Mouse (Mus musculus): ENCODE results near the gene Sirt7.
A peak's percentile ranks its signal among the peaks of the same experiment; 100 is the strongest.

Sirt7 gene

DNA sequence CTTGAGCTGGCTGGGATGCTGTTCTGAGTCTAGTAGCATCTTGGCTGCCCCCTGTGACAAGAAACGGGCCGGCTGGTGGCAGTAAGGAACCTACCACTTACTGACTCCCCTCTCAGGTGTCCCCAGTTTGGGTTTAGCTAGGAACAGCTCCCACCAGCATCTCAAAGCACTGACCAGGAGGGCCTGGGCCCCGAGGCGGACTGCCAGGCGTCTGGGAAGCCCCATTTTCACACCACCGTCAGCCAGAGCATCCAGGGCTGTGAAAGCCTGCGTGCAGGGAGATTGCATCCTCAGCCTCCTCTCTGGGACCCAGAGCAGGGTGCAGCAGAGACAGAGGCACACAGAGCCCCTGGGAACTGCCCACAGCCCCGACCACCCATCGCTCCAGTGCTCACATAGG, 16.2 kb upstream of the Sirt7 start:
- no peak for DNase-seq (ENCODE audit: low read depth, low spot score)

DNA sequence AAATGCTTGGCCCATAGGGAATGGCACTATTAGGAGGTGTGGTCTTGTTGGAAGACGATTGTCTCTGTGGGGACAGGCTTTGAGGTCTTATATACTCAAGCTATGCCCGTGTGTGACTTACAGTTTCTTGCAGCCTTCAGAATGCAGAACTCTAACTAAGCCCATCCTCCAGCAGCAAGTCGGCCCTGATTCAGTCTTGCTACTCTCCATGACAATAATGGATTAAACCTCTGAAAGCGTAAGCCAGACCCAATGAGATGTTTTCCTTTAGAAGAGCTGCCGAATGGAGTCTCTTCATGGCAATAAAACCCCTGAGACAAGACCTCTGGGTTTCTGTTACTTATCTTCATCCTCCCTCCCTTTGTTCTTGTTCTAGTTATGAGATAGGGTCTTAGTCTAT, 9.8 kb upstream of the Sirt7 start:
- no peak for DNase-seq (ENCODE audit: low read depth, low spot score)

DNA sequence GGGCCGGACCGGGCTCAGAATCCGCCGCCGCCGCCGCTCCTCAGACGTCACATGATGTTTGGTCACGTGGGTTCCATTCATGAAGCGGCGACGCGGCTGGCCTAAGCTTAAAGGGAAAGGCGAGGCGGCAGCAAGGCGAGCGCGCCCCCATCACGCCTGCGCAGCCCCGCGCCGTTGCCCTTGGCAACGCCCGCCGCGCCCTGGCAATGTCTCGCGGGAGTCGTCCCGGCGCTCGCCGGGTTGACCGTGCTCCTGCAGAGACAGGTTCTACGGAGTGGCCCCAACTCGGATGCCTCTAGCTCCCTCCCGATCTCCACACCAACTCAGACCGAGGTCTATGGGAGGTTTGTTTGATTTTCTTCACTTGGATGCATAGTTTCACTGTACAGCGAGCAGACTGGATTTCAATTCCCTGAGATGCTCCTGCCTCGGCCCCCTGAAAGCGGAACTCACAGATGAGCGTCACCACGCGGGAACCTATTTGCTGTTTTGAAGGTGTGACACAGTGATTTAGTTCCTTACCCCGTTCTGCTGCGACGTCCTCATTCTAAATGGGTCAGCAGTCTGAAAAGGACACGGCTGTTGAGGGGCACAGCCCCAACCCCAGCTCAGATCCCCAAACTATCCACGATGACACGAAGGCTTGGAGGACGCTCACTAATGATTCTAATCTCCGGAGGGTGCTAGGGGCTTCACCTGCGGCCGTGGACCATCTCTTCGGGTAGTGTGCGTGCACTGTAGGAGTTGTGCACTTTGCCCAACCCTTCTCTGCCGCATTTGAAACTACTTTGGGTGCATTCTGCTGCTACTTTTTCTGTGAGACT, 8.7 kb upstream of the Sirt7 start, which contains the start of gene Mafg:
Gene Mafg (minus strand): TSS at position 81 of the 824 bp plus-strand sequence.
- peak; percentile 93 for DNase-seq (ENCODE audit: low read depth, low spot score)

DNA sequence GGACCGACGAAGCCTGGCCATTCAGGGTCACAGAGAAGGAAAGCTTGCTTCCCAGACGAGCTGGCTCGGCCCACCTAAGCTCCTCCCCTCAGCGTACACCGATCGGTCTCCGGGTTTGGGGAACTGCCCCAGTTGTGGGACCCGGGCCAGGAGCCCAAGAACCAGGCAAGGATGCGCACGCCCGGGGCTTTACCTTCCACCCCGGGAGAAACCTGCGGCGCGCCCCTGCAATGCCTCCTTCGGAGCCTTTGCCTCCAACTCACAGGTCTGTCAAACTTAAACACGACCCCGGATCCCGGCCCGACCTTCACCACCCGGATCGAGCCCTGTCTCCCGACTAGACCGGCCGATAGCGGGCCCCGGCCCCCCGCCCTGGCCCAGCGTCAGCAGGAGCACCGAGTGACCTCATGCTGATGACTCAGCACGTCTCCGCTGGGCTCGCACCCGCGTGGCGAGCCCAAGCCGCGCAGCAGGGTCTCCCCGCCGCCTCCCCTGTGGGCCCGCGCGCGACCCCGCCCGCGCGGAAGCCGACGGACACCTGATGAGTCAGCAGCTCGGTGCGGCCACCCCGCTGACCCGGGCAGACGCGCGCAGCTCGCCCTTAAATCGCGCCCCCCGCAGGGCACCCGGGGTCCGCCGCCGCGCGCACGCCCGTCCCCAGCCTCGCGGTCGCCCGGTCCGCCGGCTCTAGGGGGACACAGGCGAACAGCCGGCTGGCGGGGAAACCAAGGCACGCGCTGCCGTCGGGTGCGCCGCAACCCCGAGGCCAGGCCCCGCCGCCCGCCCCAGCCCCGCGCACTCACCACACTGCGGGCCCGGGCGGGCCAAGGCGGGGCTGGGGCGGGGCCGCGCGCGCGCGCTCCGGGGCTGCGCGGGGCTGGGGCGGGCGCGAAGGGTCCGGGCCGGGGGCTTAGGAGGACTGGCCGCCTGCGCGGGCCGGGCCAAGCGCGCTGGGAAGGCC, 7.8 kb upstream of the Sirt7 start:
- DNase-seq (ENCODE audit: low read depth, low spot score), result peak; percentile 54

DNA sequence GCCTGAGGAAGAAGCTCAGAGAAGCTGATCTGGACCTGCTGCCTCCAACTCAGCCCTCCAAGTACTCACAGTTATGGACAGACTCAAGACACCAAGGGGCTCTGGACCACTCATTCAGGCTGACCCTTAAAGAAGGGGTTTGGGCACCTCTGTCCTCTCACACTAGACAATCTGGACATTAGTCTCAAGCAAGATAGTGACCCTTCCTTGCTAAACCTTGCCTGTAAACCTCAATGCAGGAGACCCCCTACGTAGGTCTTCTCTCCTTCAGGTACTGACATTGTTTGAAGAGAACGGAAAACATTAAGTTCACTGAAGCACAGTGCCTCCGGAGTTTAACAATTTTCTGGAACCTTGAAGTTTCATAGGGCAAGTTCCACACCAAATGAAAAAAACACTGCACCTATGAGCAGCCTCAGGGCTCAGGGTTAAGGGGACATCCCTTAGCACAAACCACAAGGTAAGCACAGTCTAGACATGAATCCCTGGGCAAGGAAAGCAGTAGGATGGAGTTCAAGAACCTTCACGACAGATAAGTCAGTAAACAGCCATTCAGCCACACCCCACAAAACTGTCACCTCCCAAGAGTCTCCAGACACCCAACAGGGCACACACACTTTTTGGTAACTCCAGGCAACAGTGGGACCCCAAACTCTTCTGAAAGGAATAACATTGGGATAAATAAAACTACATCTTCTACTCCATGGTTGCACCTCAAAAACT, 6.8 kb upstream of the Sirt7 start:
- DNase-seq (ENCODE audit: low read depth, low spot score), result no peak

DNA sequence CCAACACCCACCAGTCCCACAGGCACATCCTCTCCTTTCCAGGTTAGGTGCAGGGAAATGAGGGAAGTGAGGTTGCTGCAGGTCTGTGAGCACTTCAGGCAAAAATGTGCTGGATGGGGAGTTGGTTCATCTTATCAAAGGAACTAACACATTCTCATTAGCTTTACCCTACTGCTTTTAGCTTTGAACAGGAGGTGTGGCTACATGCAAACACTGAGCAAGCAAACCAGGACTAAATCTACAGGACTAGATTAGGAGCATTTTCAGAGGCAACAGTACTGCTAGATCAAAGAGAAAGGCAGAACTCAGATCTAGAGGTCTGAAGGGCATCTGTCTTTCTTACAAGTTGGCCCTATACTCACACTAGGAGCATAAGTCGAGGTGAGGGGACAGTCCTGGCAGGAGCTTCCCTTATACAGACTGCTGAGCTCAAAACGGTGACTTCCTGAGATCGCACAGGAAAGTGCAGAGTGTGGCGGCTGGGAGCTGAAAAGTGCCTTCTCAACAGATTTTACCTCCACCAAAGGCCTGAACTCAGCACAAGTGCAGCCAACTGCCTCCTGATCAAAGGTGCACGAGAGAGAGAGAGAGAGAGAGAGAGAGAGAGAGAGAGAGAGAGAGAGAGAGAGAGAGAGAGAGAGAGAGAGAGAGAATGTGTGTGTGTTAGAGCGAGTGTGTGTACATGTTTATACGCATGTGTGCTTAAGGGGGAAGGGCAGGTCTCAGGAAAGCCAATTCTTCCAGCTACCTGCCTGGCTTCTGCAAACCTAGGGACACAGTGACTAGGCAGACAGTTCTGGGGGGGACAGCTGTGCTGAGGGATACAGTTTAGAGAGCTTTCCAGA, 6.1 kb upstream of the Sirt7 start:
- DNase-seq (ENCODE audit: low read depth, low spot score), result no peak

DNA sequence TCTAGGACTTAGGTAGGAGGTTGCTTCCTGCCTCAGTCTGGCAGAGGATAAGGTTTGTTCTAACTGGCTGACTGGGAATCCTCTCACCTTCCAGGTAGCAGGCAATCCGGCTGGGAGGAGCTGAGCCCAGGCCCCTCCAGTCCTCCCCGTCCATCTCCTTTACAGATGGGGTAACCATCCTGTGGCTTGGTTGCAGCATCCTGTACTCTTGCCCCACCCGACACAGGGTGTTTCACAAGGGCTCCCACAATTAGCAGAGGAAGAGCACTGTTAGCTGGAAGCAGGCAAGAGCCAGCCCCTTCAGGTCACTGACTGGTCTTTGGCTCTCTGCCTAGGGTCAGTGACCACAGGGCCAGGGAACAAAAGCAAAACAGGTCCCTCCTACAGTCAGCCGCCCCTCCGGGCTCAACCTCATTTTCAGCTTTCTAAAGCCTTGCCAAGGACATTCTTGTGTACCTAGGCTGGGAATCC, 5.4 kb upstream of the Sirt7 start:
- no peak for DNase-seq (ENCODE audit: low read depth, low spot score)

DNA sequence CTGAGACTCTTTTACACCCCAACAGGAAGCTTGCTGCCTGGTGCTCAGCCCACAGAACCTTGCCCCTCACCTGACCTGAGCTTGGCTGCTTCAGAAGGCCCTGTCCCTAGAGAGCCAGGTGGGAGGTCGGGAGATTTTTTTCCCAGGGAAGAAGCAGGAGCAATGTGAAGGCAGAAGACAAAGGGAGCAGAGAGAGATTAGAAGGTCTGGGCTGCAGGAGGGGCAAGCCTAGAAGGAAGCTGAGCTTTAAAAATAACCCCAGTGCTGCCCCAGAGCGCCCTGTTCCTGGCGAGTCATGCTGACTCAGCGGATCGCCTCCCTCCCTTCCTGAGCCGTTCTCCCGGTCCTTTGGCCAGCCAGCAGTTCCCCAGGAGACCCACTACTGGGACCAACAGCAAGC, 4.9 kb upstream of the Sirt7 start:
- DNase-seq (ENCODE audit: low read depth, low spot score), result no peak

DNA sequence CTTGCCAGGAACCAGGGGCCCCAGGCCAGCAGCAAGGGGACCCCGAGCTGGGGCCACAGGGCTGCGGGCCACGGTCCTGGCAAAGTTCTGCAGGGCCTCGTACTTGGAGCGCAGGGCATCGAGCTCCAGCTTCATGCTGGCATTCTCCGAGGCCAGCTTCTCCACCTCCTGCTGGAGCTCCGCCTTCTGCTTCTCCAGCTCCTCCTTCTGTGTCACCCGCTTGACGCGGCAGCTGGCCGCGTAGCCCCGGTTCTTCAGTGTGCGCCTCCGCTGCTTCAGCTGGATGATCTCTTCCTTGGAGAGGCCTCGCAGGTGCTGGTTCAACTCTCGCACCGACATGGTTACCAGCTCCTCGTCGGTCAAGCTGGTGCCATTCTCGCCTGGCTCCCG, 4.3 kb upstream of the Sirt7 start:
- no peak for DNase-seq (ENCODE audit: low read depth, low spot score)

DNA sequence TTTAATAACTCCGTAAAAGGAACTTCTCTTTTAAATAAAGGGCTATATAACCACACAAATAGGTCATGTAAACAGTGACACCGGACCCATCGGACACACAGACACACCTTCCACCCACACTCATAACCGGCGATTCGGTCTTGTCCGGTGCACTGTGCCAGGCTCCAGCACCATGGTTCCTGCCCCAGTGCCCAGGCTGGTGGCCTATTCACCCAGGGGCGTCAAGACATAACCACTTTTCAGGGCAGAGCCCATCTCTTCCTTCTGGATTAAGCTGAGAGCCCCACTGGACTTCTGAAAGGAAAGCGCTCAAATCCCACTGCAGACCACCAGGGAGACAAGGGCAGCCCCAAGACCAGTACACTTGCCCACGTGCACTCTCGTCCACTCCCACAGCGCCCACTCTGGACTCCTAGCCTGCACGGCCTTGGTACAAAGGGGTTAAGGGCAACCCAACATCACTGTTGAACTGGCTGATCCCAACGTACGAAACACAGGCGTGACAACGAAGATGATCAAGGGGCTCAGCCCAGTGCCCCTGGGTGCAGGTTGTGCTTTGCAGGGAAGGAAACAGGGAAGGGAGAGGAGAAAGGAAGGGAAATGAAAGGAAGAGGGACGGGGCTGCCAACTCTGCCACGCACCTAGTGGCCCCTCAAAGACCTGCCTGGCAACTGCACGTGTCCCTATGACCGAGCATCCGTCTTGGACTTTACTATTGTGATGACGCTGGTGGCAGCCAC, 3.7 kb upstream of the Sirt7 start:
- no peak for DNase-seq (ENCODE audit: low read depth, low spot score)

DNA sequence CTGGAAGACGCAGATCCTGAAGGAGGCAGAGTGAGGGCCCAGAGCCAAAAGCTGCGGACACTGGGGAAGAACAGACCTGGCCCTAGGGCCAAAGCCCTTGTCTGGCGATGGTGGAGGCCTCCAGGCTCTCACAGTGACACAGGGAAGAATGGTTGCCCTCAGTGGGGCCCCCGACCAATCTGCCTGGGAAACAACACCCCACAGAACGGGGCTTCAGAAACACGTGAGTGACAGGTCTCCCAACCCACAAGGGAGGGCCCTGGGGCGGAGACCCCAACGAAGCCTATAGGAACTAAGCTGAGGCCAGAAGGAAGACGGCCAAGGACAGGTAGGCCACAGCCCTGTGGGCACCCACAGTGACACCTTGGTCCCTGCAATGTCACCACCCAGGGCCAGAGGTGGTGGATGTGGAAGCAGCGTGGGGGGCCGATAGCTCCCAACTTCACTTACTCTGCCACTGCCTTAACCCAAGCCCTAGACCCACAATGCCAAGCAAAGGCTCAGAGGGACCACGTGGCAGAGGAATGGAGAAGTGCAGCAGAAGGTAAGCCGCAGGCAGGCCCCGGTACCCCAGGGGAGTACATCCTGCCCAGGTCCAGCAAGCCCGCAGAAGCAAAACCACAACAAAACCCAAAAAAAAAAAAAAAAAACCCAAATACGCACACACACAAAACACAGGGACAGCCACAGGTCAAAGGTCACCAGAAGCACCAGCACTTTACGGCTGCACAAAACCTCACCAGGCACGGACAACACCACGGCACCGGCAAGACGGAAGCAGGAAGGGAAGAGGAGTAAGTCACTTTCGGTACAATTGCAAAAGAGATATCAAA, 2.6 kb upstream of the Sirt7 start:
- DNase-seq (ENCODE audit: low read depth, low spot score), result no peak

DNA sequence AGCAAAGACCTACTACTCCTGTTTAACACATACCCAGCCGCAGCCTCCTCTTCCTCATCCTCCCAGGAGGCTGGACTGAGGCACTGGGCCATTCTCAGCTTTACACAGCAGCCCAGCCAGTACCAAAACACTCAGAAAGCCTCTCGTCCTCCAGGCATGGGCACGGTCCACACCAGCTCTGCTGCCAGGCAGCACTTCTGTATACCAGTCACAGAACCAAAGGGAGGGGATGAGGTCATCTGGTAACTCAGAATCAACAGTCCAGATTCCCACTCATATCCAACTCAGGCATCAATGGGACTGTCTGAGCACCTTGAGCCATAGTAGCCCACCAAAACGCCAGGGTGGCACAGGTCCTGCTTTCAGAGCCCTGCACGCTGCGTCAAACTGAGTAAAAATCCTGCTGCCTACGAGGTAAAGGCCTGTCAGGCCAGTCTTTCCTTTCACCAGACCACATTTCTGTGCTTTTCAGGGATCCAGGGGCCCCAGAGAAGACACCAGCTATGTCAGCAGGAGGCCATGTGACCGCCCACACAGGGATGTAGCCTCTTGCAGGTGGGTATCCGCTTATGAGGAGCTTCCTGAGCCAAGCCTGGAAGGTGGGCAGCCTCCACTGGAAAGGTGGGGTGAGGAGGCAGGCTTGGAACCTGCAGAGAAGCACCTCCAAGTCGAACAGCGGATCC, 1.9 kb upstream of the Sirt7 start:
- DNase-seq (ENCODE audit: low read depth, low spot score), result no peak

DNA sequence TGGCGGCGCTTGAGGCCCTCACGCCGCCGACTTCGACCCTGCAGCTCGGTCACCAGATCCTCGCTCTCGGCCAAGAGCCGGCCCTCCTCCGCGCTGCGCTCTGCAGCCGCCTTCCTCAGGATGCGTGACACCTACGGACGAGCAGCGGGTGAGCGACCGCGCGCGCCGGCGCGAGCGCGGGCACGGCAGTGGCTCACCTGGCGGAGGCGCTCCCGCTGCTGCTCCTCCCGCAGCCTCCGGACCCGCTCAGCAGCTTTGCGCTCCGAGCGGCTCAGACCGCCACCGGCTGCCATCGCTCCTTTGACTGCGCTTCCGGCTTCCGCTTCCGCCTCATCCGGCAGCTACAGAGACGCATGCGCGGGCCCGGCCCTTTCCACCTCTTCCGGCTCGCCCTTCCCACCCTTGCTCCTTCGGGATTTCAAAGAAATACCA, 344 bp downstream of the Sirt7 start:
- DNase-seq (ENCODE audit: low read depth, low spot score), result peak; percentile 79

DNA sequence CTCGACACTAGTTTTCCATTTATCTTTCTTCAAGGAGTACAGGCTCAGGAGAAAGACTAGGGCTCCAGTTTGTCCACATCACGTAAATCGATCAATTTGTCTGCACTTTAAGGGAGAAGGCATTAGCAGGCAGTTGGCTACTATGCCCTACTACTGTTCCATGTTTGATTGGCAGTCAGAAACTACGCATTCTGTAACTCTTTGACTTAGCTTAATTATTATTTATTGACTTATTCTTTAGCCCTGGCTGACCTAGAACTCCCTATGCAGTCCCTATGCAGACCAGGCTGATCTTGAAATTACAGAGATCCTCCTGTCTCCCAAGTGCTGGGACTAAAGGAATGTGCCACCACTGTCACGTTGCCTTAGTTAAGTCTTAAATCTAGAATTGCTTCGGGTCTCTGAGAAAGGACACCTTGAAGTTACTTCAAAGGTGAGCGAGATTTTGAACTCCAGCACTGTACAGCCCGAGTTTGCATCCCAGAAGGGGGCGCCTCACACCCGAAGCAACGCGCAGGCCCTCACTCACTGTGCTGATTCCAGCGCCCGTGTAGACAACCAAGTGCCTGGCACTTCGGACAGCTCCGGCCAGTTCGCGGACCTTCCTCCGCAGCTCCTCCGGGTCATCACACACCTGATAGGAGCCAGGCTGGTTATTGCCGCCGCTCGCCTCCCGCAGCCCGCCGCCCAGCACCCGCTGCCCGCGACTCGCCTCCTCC, 920 bp downstream of the Sirt7 start:
- no peak for DNase-seq (ENCODE audit: low read depth, low spot score)

DNA sequence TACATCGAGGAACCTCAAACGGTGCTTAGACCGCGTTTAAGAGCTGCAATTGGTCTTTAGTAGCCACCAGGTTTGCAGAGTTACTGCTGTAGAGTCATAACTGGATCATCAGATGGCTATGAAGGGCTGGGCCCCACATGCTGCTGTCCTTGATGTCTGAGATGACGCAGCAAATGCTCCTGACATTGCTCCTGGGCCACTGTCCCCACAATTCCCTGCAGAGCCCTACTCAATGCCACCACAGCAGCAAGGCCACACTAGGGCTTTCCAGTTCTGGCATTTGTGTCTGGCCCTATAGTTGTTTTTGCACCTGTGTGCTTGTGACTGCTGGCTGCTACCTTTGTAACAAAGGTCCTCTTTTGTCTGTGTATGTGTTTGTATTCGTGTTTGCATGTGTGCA, 2.2 kb downstream of the Sirt7 start:
- DNase-seq (ENCODE audit: low read depth, low spot score), result no peak

DNA sequence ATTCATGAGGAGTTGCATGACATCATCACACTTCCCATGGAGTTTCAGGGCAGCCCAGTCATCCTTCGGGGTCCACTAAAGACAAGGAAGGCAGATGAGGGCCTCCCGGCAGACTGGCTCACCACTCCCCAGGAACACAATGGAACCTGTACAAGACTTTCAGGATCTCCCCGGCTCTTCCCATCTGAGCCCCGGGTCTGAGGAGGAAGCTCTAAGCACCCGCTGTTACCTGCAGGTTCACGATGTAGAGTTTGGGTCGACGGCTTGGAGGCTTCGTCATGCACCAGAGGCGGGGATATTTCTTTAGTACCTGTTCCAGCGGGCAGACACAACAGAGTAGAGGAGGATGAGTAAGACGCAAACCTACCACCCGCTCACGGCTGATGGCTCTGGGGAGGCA, 4.8 kb downstream of the Sirt7 start:
- no peak for DNase-seq (ENCODE audit: low read depth, low spot score)

DNA sequence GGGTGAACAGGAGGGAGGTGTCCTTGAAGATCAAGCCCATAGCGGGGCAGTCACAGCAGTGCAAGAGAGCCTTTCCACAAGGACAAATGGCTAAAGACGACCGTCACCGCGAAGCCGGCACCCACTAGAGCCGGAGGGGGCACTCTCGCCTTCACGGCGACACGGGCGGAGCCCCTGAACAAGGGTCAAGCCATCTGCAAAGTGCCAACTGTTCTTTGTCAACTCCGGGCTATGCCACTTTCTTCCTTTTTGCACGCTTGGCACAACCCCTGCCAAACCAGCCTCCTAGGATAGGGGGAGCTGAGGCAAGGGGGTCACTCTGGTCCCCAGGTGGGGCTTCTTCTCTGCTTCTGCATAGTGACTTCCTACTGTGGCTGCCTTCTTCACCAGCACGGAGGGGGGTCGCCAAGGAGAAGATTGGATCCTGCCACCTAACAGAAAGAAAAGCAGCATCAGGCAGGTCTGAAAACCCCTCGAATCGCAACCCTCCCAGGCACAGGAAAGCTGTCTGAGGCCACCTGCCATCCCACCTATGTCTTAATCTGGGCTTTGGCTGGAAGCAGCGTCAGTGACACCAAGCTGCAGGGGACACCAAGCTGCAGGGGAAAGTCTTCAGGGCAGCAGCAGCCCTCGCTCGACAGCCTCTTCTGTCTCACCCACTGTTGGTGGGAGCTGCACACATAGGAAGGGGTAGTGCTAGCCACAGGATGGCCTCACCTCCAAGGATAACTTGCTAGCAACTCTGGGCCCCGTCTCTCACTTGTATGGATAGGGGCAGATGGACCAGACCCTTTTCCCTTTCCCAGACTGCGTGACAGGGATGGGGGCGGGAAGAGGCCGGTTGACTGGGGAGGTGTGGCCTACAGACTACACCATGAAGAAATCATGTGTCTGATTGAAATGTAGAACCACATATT, 6.2 kb downstream of the Sirt7 start:
- DNase-seq (ENCODE audit: low read depth, low spot score), result no peak

Data from retina, postnatal 7 days (tissue).